Mouse (Mus musculus) liver, adult 2 months (tissue): ENCODE measurements at regions not wholly inside any gene's neighbourhood (a gene's known extent, or its start where the extent isn't known, plus 50 kb on each side); places are given as distances from the start of the nearest gene placed in this dataset.

Experiments used
- DNase-seq: peaks from one replicate; pipeline ENCODE4 v3.0.0-alpha.2; 2011; ENCODE audit warnings: low read depth, low spot score; ENCODE audit errors: extremely low read depth
- H3K27ac ChIP-seq: fragments of 200-500 bp; replicated peaks from 2 replicates; pipeline ENCODE4 v1.5.1; 2012; ENCODE audit warnings: low read depth, mild to moderate bottlenecking, control low read depth, inconsistent platforms, low read length; ENCODE audit not compliant: insufficient read depth
- H3K27me3 ChIP-seq: fragments of 200-500 bp; 2 replicates; pipeline ENCODE4 v1.6.1; 2012; ENCODE audit warnings: mild to moderate bottlenecking, moderate library complexity, low read length, inconsistent platforms; ENCODE audit not compliant: control insufficient read depth, insufficient read depth
- H3K36me3 ChIP-seq: fragments of 200-500 bp; 2 replicates; pipeline ENCODE4 v1.6.1; 2012; ENCODE audit warnings: low read length, inconsistent platforms; ENCODE audit not compliant: control insufficient read depth, insufficient read depth
- H3K4me1 ChIP-seq: fragments of 200-500 bp; 2 replicates; pipeline ENCODE4 v1.6.1; 2011; ENCODE audit warnings: low read length; ENCODE audit not compliant: control insufficient read depth, insufficient read depth
- H3K4me3 ChIP-seq: fragments of 200-500 bp; 2 replicates; pipeline ENCODE4 v1.5.1; 2011; ENCODE audit warnings: low read depth, mild to moderate bottlenecking, control low read depth, low read length, moderate library complexity; ENCODE audit not compliant: insufficient read depth
- H3K79me2 ChIP-seq: fragments of 200-500 bp; 2 replicates; pipeline ENCODE4 v1.6.1; 2012; ENCODE audit warnings: inconsistent platforms, mild to moderate bottlenecking, low read length, moderate library complexity; ENCODE audit not compliant: control insufficient read depth, insufficient read depth
- H3K9ac ChIP-seq: fragments of 200-500 bp; 2 replicates; pipeline ENCODE4 v1.6.1; 2012; ENCODE audit warnings: low read depth, mild to moderate bottlenecking, control low read depth, inconsistent platforms, low read length
- CTCF ChIP-seq: fragments of 200-500 bp; IDR thresholded peaks from 2 replicates; pipeline ENCODE4 v1.5.1; 2011; ENCODE audit warnings: low read depth, low read length, control low read depth
- POLR2A ChIP-seq: fragments of 200-500 bp; IDR thresholded peaks from 2 replicates; pipeline ENCODE4 v1.6.1; 2011; ENCODE audit warnings: low read length, control low read depth; ENCODE audit not compliant: insufficient read depth; ENCODE audit errors: extremely low read depth
- WGBS: fragments of 180-500 bp; shearing (Covaris S2); methylation state at CpG from one replicate; pipeline ENCODE4 v1.1.7; 2018; 5-methylcytosine and 5-hydroxymethylcytosine counted together

GRCm38 (mm10) chr5:76043521-76044510 lies 65.6 kb upstream of the Kdr start:
- DNase-seq: peak; percentile 92
- H3K36me3 ChIP-seq: no peaks in the 10 kb centered on the region
- H3K4me1 ChIP-seq: peaks cover 9% of the 10 kb centered on the region; the same call in 1 of the 2 replicates
- no peak for TF ChIP-seq CTCF
- no peak for TF ChIP-seq POLR2A
- H3K9ac ChIP-seq: no peak overlapping the region; the same call in 1 of the 2 replicates
- WGBS: 31% methylated on average over 14 of the region's 14 CpGs
- peak overlapping the region; percentile 88 for H3K27ac ChIP-seq
- H3K79me2 ChIP-seq: no peaks in the 10 kb centered on the region
- no peaks in the 10 kb centered on the region for H3K27me3 ChIP-seq
- no peak overlapping the region for H3K4me3 ChIP-seq

- no peaks in the 10 kb centered on the region for H3K79me2 ChIP-seq
- WGBS: 70% methylated on average over 10 of the region's 10 CpGs
- no peak for TF ChIP-seq CTCF
- no peak for TF ChIP-seq POLR2A
- no peak overlapping the region for H3K27ac ChIP-seq
- H3K4me1 ChIP-seq: peaks cover 13% of the 10 kb centered on the region; the same call in 1 of the 2 replicates
- no peak overlapping the region for H3K9ac ChIP-seq
- no peaks in the 10 kb centered on the region for H3K27me3 ChIP-seq
- no peaks in the 10 kb centered on the region for H3K36me3 ChIP-seq
- DNase-seq: no peak
- no peak overlapping the region for H3K4me3 ChIP-seq
Observed at GRCm38 (mm10) chr5:76040454-76041203, 62.4 kb upstream of the Kdr start.

GRCm38 (mm10) chr5:76028729-76029128 lies 50.5 kb upstream of the Kdr start:
- no peak for DNase-seq
- Histone ChIP-seq H3K36me3 (no peaks in the 10 kb centered on the region), H3K79me2 (no peaks in the 10 kb centered on the region), H3K4me1 (peaks cover 2% of the 10 kb centered on the region; the same call in 1 of the 2 replicates), H3K9ac (no peak overlapping the region), H3K27ac (no peak overlapping the region), H3K27me3 (no peaks in the 10 kb centered on the region), H3K4me3 (no peak overlapping the region)
- TF ChIP-seq POLR2A: no peak
- TF ChIP-seq CTCF: no peak
- 55% methylated on average over 4 of the region's 4 CpGs for WGBS
